Mouse (Mus musculus) embryonic fibroblast, embryonic 13.5 days (primary cell): ENCODE results near the gene Map3k14.

Experiments used
- CTCF ChIP-seq: IDR thresholded peaks from 2 replicates; pipeline ENCODE4 v1.5.1; 2011; ENCODE audit warnings: mild to moderate bottlenecking, control low read depth, low read length, moderate library complexity, borderline replicate concordance; ENCODE audit not compliant: insufficient read depth
- POLR2A ChIP-seq: IDR thresholded peaks from 2 replicates; pipeline ENCODE4 v1.6.1; 2011; ENCODE audit warnings: low read depth, mild to moderate bottlenecking, control low read depth, low read length, moderate library complexity

- TF ChIP-seq POLR2A (no peak), CTCF (no peak)
These were observed 68.1 kb downstream of the Map3k14 start for GRCm38 (mm10) chr11:103198911-103199803.
